Mouse (Mus musculus): Measurements from ENCODE around the gene Vstm4.

GRCm38 (mm10) chr14:32888876-32889674 lies 32.5 kb downstream of the Vstm4 start:
- TF ChIP-seq CTCF (conservative IDR thresholded peaks at IDR 0.05 in 1 of 2, IDR thresholded peaks at IDR 0.05 in 1 of 2; ENCODE audit: low read depth in 2 of 2, low read length in 2 of 2) (no peak), HCFC1 (IDR thresholded peaks at IDR 0.05; ENCODE audit: low read depth, low read length) (no peak), RAD21 (IDR thresholded peaks at IDR 0.05; ENCODE audit: low read depth, low read length) (no peak), MAZ (IDR thresholded peaks at IDR 0.05; ENCODE audit: low read depth, low read length) (no peak), ETS1 (conservative IDR thresholded peaks at IDR 0.05; ENCODE audit: low read depth, low read length) (no peak), USF2 (conservative IDR thresholded peaks at IDR 0.05; ENCODE audit: low read depth, low read length) (no peak), RCOR1 (conservative IDR thresholded peaks at IDR 0.05; ENCODE audit: low read depth, low read length) (no peak), NELFE (IDR thresholded peaks at IDR 0.05; ENCODE audit: low read depth, low read length) (no peak), POLR2A (IDR thresholded peaks at IDR 0.05; ENCODE audit: low read depth, low read length) (no peak), NRF1 (IDR thresholded peaks at IDR 0.05; ENCODE audit: low read depth, low read length) (no peak), MAFK (IDR thresholded peaks at IDR 0.05; ENCODE audit: insufficient replicate concordance, low read length) (no peak), MAX (IDR thresholded peaks at IDR 0.05; ENCODE audit: low read length) (no peak)

Data from CH12.LX (cell line).